Mouse (Mus musculus): ENCODE results near the gene Hist1h3b.
"Not testable (repeated sequence)": the region's sequence is repeated elsewhere in the genome, so short reads cannot be mapped to it uniquely, and the experiment has no call there.

The Hist1h3b gene

GRCm38 (mm10) chr13:23752067-23752741, at the start of gene Hist1h3b:
Hist1h3b (plus strand) TSS chr13:23752267.
- peak; percentile 67 for DNase-seq (ENCODE audit: low read depth, low spot score)

GRCm38 (mm10) chr13:23702801-23703200, 49.3 kb upstream of the Hist1h3b start:
- DNase-seq (ENCODE audit: low read depth, low spot score): not testable (repeated sequence)

- no peak for DNase-seq (ENCODE audit: low read depth, low spot score)
These were observed 46.2 kb upstream of the Hist1h3b start for GRCm38 (mm10) chr13:23705751-23706356.

GRCm38 (mm10) chr13:23706771-23707170, 45.3 kb upstream of the Hist1h3b start:
- no peak for DNase-seq (ENCODE audit: low read depth, low spot score)

- DNase-seq (ENCODE audit: low read depth, low spot score): no peak
These were observed 44.0 kb upstream of the Hist1h3b start for GRCm38 (mm10) chr13:23708041-23708440.

- no peak for DNase-seq (ENCODE audit: low read depth, low spot score)
These were observed 43.4 kb upstream of the Hist1h3b start for GRCm38 (mm10) chr13:23708654-23709053.

GRCm38 (mm10) chr13:23709714-23710373, 42.2 kb upstream of the Hist1h3b start:
- DNase-seq (ENCODE audit: low read depth, low spot score): no peak

GRCm38 (mm10) chr13:23710374-23711089, 41.5 kb upstream of the Hist1h3b start, which contains the start of gene Hfe:
Hfe (minus strand) TSS chr13:23710854.
- DNase-seq (ENCODE audit: low read depth, low spot score): no peak

- no peak for DNase-seq (ENCODE audit: low read depth, low spot score)
These were observed 35.6 kb upstream of the Hist1h3b start for GRCm38 (mm10) chr13:23716261-23717042.

- no peak for DNase-seq (ENCODE audit: low read depth, low spot score)
These were observed 34.9 kb upstream of the Hist1h3b start for GRCm38 (mm10) chr13:23717176-23717575.

- not testable (repeated sequence) for DNase-seq (ENCODE audit: low read depth, low spot score)
These were observed 34.3 kb upstream of the Hist1h3b start for GRCm38 (mm10) chr13:23717593-23718245.

- DNase-seq (ENCODE audit: low read depth, low spot score): no peak
These were observed 27.8 kb upstream of the Hist1h3b start for GRCm38 (mm10) chr13:23724239-23724638.

- no peak for DNase-seq (ENCODE audit: low read depth, low spot score)
These were observed 26.9 kb upstream of the Hist1h3b start for GRCm38 (mm10) chr13:23725213-23725612.

GRCm38 (mm10) chr13:23728472-23729191, 23.4 kb upstream of the Hist1h3b start:
- no peak for DNase-seq (ENCODE audit: low read depth, low spot score)

GRCm38 (mm10) chr13:23729192-23729525, 22.9 kb upstream of the Hist1h3b start:
- no peak for DNase-seq (ENCODE audit: low read depth, low spot score)

- DNase-seq (ENCODE audit: low read depth, low spot score): no peak
These were observed 22.4 kb upstream of the Hist1h3b start for GRCm38 (mm10) chr13:23729706-23730105.

- DNase-seq (ENCODE audit: low read depth, low spot score): no peak
These were observed 21.6 kb upstream of the Hist1h3b start for GRCm38 (mm10) chr13:23730479-23730878.

GRCm38 (mm10) chr13:23732156-23732804, 19.8 kb upstream of the Hist1h3b start:
- DNase-seq (ENCODE audit: low read depth, low spot score): peak; percentile 57

GRCm38 (mm10) chr13:23737091-23737490, 15.0 kb upstream of the Hist1h3b start:
- DNase-seq (ENCODE audit: low read depth, low spot score): no peak

- no peak for DNase-seq (ENCODE audit: low read depth, low spot score)
These were observed 14.0 kb upstream of the Hist1h3b start for GRCm38 (mm10) chr13:23738041-23738440.
